Mouse (Mus musculus) thymus, adult 2 months (tissue): ENCODE measurements at regions not wholly inside any gene's neighbourhood (a gene's known extent, or its start where the extent isn't known, plus 50 kb on each side); places are given as distances from the start of the nearest gene placed in this dataset.

ENCODE experiments used
- DNase-seq: peaks from one replicate; pipeline ENCODE4 v3.0.0; 2021
- H3K27ac ChIP-seq: fragments of 200-500 bp; 2 replicates; pipeline ENCODE4 v1.5.1; 2012; ENCODE audit warnings: low read length, control low read depth; ENCODE audit not compliant: control insufficient read depth, insufficient read depth
- H3K27me3 ChIP-seq: fragments of 200-500 bp; 2 replicates; pipeline ENCODE4 v1.6.1; 2012; ENCODE audit warnings: mild to moderate bottlenecking, low read length, moderate library complexity, mixed read lengths; ENCODE audit not compliant: control insufficient read depth, insufficient read depth
- H3K36me3 ChIP-seq: fragments of 200-500 bp; 2 replicates; pipeline ENCODE4 v1.6.1; 2012; ENCODE audit warnings: mild to moderate bottlenecking, low read length, moderate library complexity; ENCODE audit not compliant: control insufficient read depth, insufficient read depth
- H3K4me1 ChIP-seq: fragments of 200-500 bp; replicated peaks from 2 replicates; pipeline ENCODE4 v1.6.1; 2012; ENCODE audit warnings: low read length; ENCODE audit not compliant: control insufficient read depth, insufficient read depth
- H3K4me3 ChIP-seq: fragments of 200-500 bp; 2 replicates; pipeline ENCODE4 v1.5.1; 2012; ENCODE audit warnings: mild to moderate bottlenecking, low read length, control low read depth, moderate library complexity; ENCODE audit not compliant: control insufficient read depth, insufficient read depth
- CTCF ChIP-seq: fragments of 200-500 bp; IDR thresholded peaks from 2 replicates; pipeline ENCODE4 v1.5.1; 2012; ENCODE audit warnings: mild to moderate bottlenecking, control low read depth, low read length, moderate library complexity, borderline replicate concordance; ENCODE audit not compliant: control insufficient read depth, poor library complexity, insufficient read depth; ENCODE audit errors: extremely low read depth
- POLR2A ChIP-seq: fragments of 200-500 bp; IDR thresholded peaks from 2 replicates; pipeline ENCODE4 v1.6.1; 2012; ENCODE audit warnings: mild to moderate bottlenecking, low read length, control low read depth, moderate library complexity; ENCODE audit not compliant: control insufficient read depth, poor library complexity, insufficient read depth; ENCODE audit errors: extremely low read depth
- WGBS: fragments of 180-500 bp; shearing (Covaris S2); methylation state at CpG from one replicate; pipeline ENCODE4 v1.1.7; 2018; 5-methylcytosine and 5-hydroxymethylcytosine counted together

GRCm38 (mm10) chr12:107126056-107126455 lies 362.4 kb upstream of the 3110018I06Rik start:
- TF ChIP-seq CTCF (no peak), POLR2A (no peak)
- peaks cover 79% of the 10 kb centered on the region for H3K4me1 ChIP-seq
- H3K27ac ChIP-seq, result peak overlapping the region; percentile 95
- peak; percentile 37 for DNase-seq
- whole genome bisulfite sequencing, result 26% methylated on average over 10 of the region's 10 CpGs
- H3K36me3 ChIP-seq, result no peaks in the 10 kb centered on the region
- H3K4me3 ChIP-seq, result no peak overlapping the region
- H3K27me3 ChIP-seq, result no peaks in the 10 kb centered on the region

- DNase-seq, result no peak
- TF ChIP-seq CTCF, result no peak
- TF ChIP-seq POLR2A, result no peak
- peak overlapping the region; percentile 52 for H3K27ac ChIP-seq
- no peak overlapping the region for H3K4me3 ChIP-seq
- peaks cover 77% of the 10 kb centered on the region for H3K4me1 ChIP-seq
- WGBS, result 91% methylated on average over 3 of the region's 3 CpGs
- no peaks in the 10 kb centered on the region for H3K27me3 ChIP-seq
- no peaks in the 10 kb centered on the region for H3K36me3 ChIP-seq
These were observed 360.8 kb upstream of the 3110018I06Rik start for GRCm38 (mm10) chr12:107127591-107127990.

GRCm38 (mm10) chr12:107129232-107129631 lies 359.2 kb upstream of the 3110018I06Rik start:
- Histone ChIP-seq H3K27ac (peak overlapping the region; percentile 91), H3K27me3 (no peaks in the 10 kb centered on the region), H3K4me1 (peaks cover 77% of the 10 kb centered on the region), H3K36me3 (no peaks in the 10 kb centered on the region), H3K4me3 (no peak overlapping the region)
- TF ChIP-seq CTCF, result no peak
- TF ChIP-seq POLR2A, result no peak
- DNase-seq, result peak; percentile 51
- 42% methylated on average over 6 of the region's 6 CpGs for WGBS

GRCm38 (mm10) chr12:107131351-107131750 lies 357.1 kb upstream of the 3110018I06Rik start:
- Histone ChIP-seq H3K27ac (peak overlapping the region; percentile 97), H3K36me3 (no peaks in the 10 kb centered on the region), H3K4me3 (peak overlapping the region; percentile 37), H3K27me3 (no peaks in the 10 kb centered on the region), H3K4me1 (peaks cover 67% of the 10 kb centered on the region)
- DNase-seq, result no peak
- TF ChIP-seq POLR2A, result no peak
- no peak for TF ChIP-seq CTCF
- 30% methylated on average over 7 of the region's 7 CpGs for WGBS

DNA sequence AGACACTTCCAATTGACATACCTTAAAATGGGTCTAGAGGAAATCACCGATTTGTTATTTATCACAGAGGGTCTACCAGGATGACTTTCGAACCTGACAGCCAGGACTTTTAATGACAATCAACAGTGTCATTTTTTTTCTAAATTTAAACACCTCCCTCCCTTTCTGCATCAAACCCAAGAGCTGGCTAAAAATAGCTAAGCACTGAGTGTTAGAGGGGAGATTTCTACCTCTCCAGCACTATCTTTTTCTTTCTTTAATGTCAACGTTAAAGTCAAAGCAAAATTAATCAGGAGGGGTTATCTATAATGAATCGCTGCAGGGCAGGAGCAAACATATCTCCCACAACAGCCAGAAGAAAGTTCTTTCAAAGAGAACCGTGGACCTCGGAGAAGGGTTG lies 356.6 kb upstream of the 3110018I06Rik start:
- 63% methylated on average over 6 of the region's 6 CpGs for whole genome bisulfite sequencing
- no peak overlapping the region for H3K4me3 ChIP-seq

GRCm38 (mm10) chr12:107132501-107132900 lies 355.9 kb upstream of the 3110018I06Rik start:
- TF ChIP-seq POLR2A (no peak), CTCF (no peak)
- Histone ChIP-seq H3K27ac (peak overlapping the region; percentile 38; the same call in 1 of the 2 replicates), H3K27me3 (no peaks in the 10 kb centered on the region), H3K36me3 (no peaks in the 10 kb centered on the region), H3K4me3 (no peak overlapping the region), H3K4me1 (peaks cover 62% of the 10 kb centered on the region)
- no peak for DNase-seq
- WGBS, result 95% methylated on average over 3 of the region's 3 CpGs

More for the DNA sequence above, 356.6 kb upstream of the 3110018I06Rik start:
- H3K27ac ChIP-seq, result peak overlapping the region; percentile 97
- no peaks in the 10 kb centered on the region for H3K36me3 ChIP-seq
- no peak for DNase-seq
- no peaks in the 10 kb centered on the region for H3K27me3 ChIP-seq
- TF ChIP-seq POLR2A (no peak), CTCF (no peak)
- peaks cover 65% of the 10 kb centered on the region for H3K4me1 ChIP-seq

DNA sequence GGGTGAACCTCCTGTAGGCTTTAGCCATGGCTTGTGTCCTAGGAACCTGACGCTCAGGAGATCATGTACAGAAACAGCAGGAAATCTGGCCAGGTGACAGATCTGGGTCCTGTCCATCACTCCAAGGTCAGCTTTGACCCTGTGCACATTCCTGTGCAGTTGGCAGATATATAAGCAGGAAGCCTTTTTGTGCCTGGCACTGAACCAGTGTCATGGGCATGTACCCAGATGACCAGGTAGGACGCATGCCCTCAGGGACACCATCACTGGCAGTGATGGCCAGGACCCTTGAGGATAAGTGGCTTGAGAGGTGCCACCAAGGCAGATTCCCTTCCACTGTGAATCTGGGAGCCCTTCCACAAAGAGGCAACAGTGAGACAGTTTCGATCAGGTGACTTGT lies 354.1 kb upstream of the 3110018I06Rik start:
- 95% methylated on average over 3 of the region's 3 CpGs for WGBS
- TF ChIP-seq CTCF, result no peak
- TF ChIP-seq POLR2A, result no peak
- H3K27ac ChIP-seq, result peak overlapping the region; percentile 79
- H3K27me3 ChIP-seq, result no peaks in the 10 kb centered on the region
- no peak for DNase-seq
- no peaks in the 10 kb centered on the region for H3K36me3 ChIP-seq
- H3K4me1 ChIP-seq, result peaks cover 57% of the 10 kb centered on the region
- H3K4me3 ChIP-seq, result no peak overlapping the region
